Mouse (Mus musculus): Measurements from ENCODE around the gene Tbxas1. TPM values are rescaled to one million over a fixed set of nuclear protein-coding genes. Genes with fewer than 3 reads are reported as not detected.

The Tbxas1 gene
- polyA plus RNA-seq, 1 experiment from 2014 or later = 1.7 TPM

GRCm38 (mm10) chr6:38941016-38941415, 65.8 kb downstream of the Tbxas1 start:
- no peak overlapping the region for H3K27ac ChIP-seq (ENCODE audit: low read depth, low read length)
- no peak for ATAC-seq (replicated peaks; ENCODE audit: insufficient number of reproducible peaks, low FRiP score, low TSS enrichment)
- H3K36me3 ChIP-seq (ENCODE audit: control insufficient read depth, insufficient read depth, low read length) = no peaks in the 10 kb centered on the region
- H3K9ac ChIP-seq (ENCODE audit: low read depth, low read length) = no peak overlapping the region
- H3K4me2 ChIP-seq = no peak overlapping the region
- no peaks in the 10 kb centered on the region for H3K27me3 ChIP-seq (ENCODE audit: control insufficient read depth, insufficient read depth, low read length)
- WGBS (ENCODE audit: insufficient replicate concordance) = 86% methylated on average over 1 of the region's 1 CpGs
- peaks cover 18% of the 10 kb centered on the region for H3K4me1 ChIP-seq (ENCODE audit: control insufficient read depth, insufficient read depth, low read length)
- no peak overlapping the region for H3K4me3 ChIP-seq (ENCODE audit: low read depth, low read length)
- no peaks in the 10 kb centered on the region for H3K9me3 ChIP-seq (replicated peaks; ENCODE audit: control insufficient read depth, low read length)

GRCm38 (mm10) chr6:38942771-38943170, 67.6 kb downstream of the Tbxas1 start:
- Histone ChIP-seq H3K4me1 (ENCODE audit: control insufficient read depth, insufficient read depth, low read length) (peaks cover 18% of the 10 kb centered on the region), H3K9ac (ENCODE audit: low read depth, low read length) (no peak overlapping the region), H3K36me3 (ENCODE audit: control insufficient read depth, insufficient read depth, low read length) (no peaks in the 10 kb centered on the region), H3K9me3 (replicated peaks; ENCODE audit: control insufficient read depth, low read length) (no peaks in the 10 kb centered on the region), H3K4me2 (no peak overlapping the region), H3K4me3 (ENCODE audit: low read depth, low read length) (no peak overlapping the region), H3K27me3 (ENCODE audit: control insufficient read depth, insufficient read depth, low read length) (no peaks in the 10 kb centered on the region), H3K27ac (ENCODE audit: low read depth, low read length) (no peak overlapping the region)
- no peak for ATAC-seq (replicated peaks; ENCODE audit: insufficient number of reproducible peaks, low FRiP score, low TSS enrichment)
- 78% methylated on average over 3 of the region's 3 CpGs for WGBS (ENCODE audit: insufficient replicate concordance)

GRCm38 (mm10) chr6:38944392-38944791, 69.2 kb downstream of the Tbxas1 start:
- Histone ChIP-seq H3K9me3 (replicated peaks; ENCODE audit: control insufficient read depth, low read length) (no peaks in the 10 kb centered on the region), H3K27me3 (ENCODE audit: control insufficient read depth, insufficient read depth, low read length) (no peaks in the 10 kb centered on the region), H3K27ac (ENCODE audit: low read depth, low read length) (no peak overlapping the region), H3K4me1 (ENCODE audit: control insufficient read depth, insufficient read depth, low read length) (peaks cover 11% of the 10 kb centered on the region; the same call in 1 of the 2 replicates), H3K4me3 (ENCODE audit: low read depth, low read length) (no peak overlapping the region), H3K36me3 (ENCODE audit: control insufficient read depth, insufficient read depth, low read length) (no peaks in the 10 kb centered on the region), H3K9ac (ENCODE audit: low read depth, low read length) (no peak overlapping the region), H3K4me2 (no peak overlapping the region)
- no peak for ATAC-seq (replicated peaks; ENCODE audit: insufficient number of reproducible peaks, low FRiP score, low TSS enrichment)
- WGBS (ENCODE audit: insufficient replicate concordance) = 89% methylated on average over 8 of the region's 8 CpGs

- no peak overlapping the region for H3K4me3 ChIP-seq (ENCODE audit: low read depth, low read length)
- no peak for ATAC-seq (replicated peaks; ENCODE audit: insufficient number of reproducible peaks, low FRiP score, low TSS enrichment)
- H3K9ac ChIP-seq (ENCODE audit: low read depth, low read length) = no peak overlapping the region
- H3K4me1 ChIP-seq (ENCODE audit: control insufficient read depth, insufficient read depth, low read length) = peaks cover 15% of the 10 kb centered on the region; the same call in 1 of the 2 replicates
- no peaks in the 10 kb centered on the region for H3K27me3 ChIP-seq (ENCODE audit: control insufficient read depth, insufficient read depth, low read length)
- WGBS (ENCODE audit: insufficient replicate concordance) = 88% methylated on average over 7 of the region's 7 CpGs
- no peaks in the 10 kb centered on the region for H3K36me3 ChIP-seq (ENCODE audit: control insufficient read depth, insufficient read depth, low read length)
- no peak overlapping the region for H3K4me2 ChIP-seq
- no peak overlapping the region for H3K27ac ChIP-seq (ENCODE audit: low read depth, low read length)
- no peaks in the 10 kb centered on the region for H3K9me3 ChIP-seq (replicated peaks; ENCODE audit: control insufficient read depth, low read length)
Measured at GRCm38 (mm10) chr6:38944826-38945225, 69.6 kb downstream of the Tbxas1 start.

- no peak for ATAC-seq (replicated peaks; ENCODE audit: insufficient number of reproducible peaks, low FRiP score, low TSS enrichment)
- Histone ChIP-seq H3K4me2 (no peak overlapping the region), H3K27me3 (ENCODE audit: control insufficient read depth, insufficient read depth, low read length) (no peaks in the 10 kb centered on the region), H3K4me1 (ENCODE audit: control insufficient read depth, insufficient read depth, low read length) (peaks cover 21% of the 10 kb centered on the region; the same call in 1 of the 2 replicates), H3K4me3 (ENCODE audit: low read depth, low read length) (no peak overlapping the region), H3K27ac (ENCODE audit: low read depth, low read length) (no peak overlapping the region), H3K36me3 (ENCODE audit: control insufficient read depth, insufficient read depth, low read length) (no peaks in the 10 kb centered on the region), H3K9me3 (replicated peaks; ENCODE audit: control insufficient read depth, low read length) (no peaks in the 10 kb centered on the region), H3K9ac (ENCODE audit: low read depth, low read length) (no peak overlapping the region)
- WGBS (ENCODE audit: insufficient replicate concordance) = 83% methylated on average over 3 of the region's 3 CpGs
Measured at GRCm38 (mm10) chr6:38945681-38946080, 70.5 kb downstream of the Tbxas1 start.

GRCm38 (mm10) chr6:38947282-38947681, 72.1 kb downstream of the Tbxas1 start:
- Histone ChIP-seq H3K27ac (ENCODE audit: low read depth, low read length) (no peak overlapping the region), H3K9me3 (replicated peaks; ENCODE audit: control insufficient read depth, low read length) (no peaks in the 10 kb centered on the region), H3K4me3 (ENCODE audit: low read depth, low read length) (no peak overlapping the region), H3K4me2 (no peak overlapping the region), H3K4me1 (ENCODE audit: control insufficient read depth, insufficient read depth, low read length) (peaks cover 14% of the 10 kb centered on the region; the same call in 1 of the 2 replicates), H3K27me3 (ENCODE audit: control insufficient read depth, insufficient read depth, low read length) (no peaks in the 10 kb centered on the region), H3K9ac (ENCODE audit: low read depth, low read length) (no peak overlapping the region), H3K36me3 (ENCODE audit: control insufficient read depth, insufficient read depth, low read length) (no peaks in the 10 kb centered on the region)
- ATAC-seq (replicated peaks; ENCODE audit: insufficient number of reproducible peaks, low FRiP score, low TSS enrichment) = no peak
- WGBS (ENCODE audit: insufficient replicate concordance) = 84% methylated on average over 4 of the region's 4 CpGs

GRCm38 (mm10) chr6:38949683-38950161, 74.5 kb downstream of the Tbxas1 start:
- ATAC-seq (replicated peaks; ENCODE audit: insufficient number of reproducible peaks, low FRiP score, low TSS enrichment) = no peak
- peak overlapping the region; percentile 62 for H3K27ac ChIP-seq (ENCODE audit: low read depth, low read length)
- no peak overlapping the region; the same call in 1 of the 2 replicates for H3K4me2 ChIP-seq
- H3K4me1 ChIP-seq (ENCODE audit: control insufficient read depth, insufficient read depth, low read length) = peaks cover 14% of the 10 kb centered on the region; the same call in 1 of the 2 replicates
- H3K36me3 ChIP-seq (ENCODE audit: control insufficient read depth, insufficient read depth, low read length) = no peaks in the 10 kb centered on the region
- 13% methylated on average over 5 of the region's 5 CpGs for WGBS (ENCODE audit: insufficient replicate concordance)
- no peaks in the 10 kb centered on the region for H3K27me3 ChIP-seq (ENCODE audit: control insufficient read depth, insufficient read depth, low read length)
- H3K9me3 ChIP-seq (replicated peaks; ENCODE audit: control insufficient read depth, low read length) = no peaks in the 10 kb centered on the region
- H3K9ac ChIP-seq (ENCODE audit: low read depth, low read length) = 0 out of 2 replicates have a peak overlapping the region, but pooled peaks have one; percentile 6
- no peak overlapping the region for H3K4me3 ChIP-seq (ENCODE audit: low read depth, low read length)

GRCm38 (mm10) chr6:38950341-38950740, 75.1 kb downstream of the Tbxas1 start:
- no peak for ATAC-seq (replicated peaks; ENCODE audit: insufficient number of reproducible peaks, low FRiP score, low TSS enrichment)
- H3K4me3 ChIP-seq (ENCODE audit: low read depth, low read length) = no peak overlapping the region
- H3K4me1 ChIP-seq (ENCODE audit: control insufficient read depth, insufficient read depth, low read length) = peaks cover 14% of the 10 kb centered on the region; the same call in 1 of the 2 replicates
- no peaks in the 10 kb centered on the region for H3K9me3 ChIP-seq (replicated peaks; ENCODE audit: control insufficient read depth, low read length)
- H3K27ac ChIP-seq (ENCODE audit: low read depth, low read length) = peak overlapping the region; percentile 62
- no peak overlapping the region for H3K4me2 ChIP-seq
- no peak overlapping the region for H3K9ac ChIP-seq (ENCODE audit: low read depth, low read length)
- WGBS (ENCODE audit: insufficient replicate concordance) = 33% methylated on average over 4 of the region's 4 CpGs
- no peaks in the 10 kb centered on the region for H3K36me3 ChIP-seq (ENCODE audit: control insufficient read depth, insufficient read depth, low read length)
- H3K27me3 ChIP-seq (ENCODE audit: control insufficient read depth, insufficient read depth, low read length) = no peaks in the 10 kb centered on the region

GRCm38 (mm10) chr6:38950838-38951237, 75.6 kb downstream of the Tbxas1 start:
- no peak overlapping the region for H3K9ac ChIP-seq (ENCODE audit: low read depth, low read length)
- peaks cover 14% of the 10 kb centered on the region; the same call in 1 of the 2 replicates for H3K4me1 ChIP-seq (ENCODE audit: control insufficient read depth, insufficient read depth, low read length)
- no peak overlapping the region for H3K4me3 ChIP-seq (ENCODE audit: low read depth, low read length)
- ATAC-seq (replicated peaks; ENCODE audit: insufficient number of reproducible peaks, low FRiP score, low TSS enrichment) = no peak
- H3K36me3 ChIP-seq (ENCODE audit: control insufficient read depth, insufficient read depth, low read length) = no peaks in the 10 kb centered on the region
- no peaks in the 10 kb centered on the region for H3K27me3 ChIP-seq (ENCODE audit: control insufficient read depth, insufficient read depth, low read length)
- H3K27ac ChIP-seq (ENCODE audit: low read depth, low read length) = no peak overlapping the region
- H3K9me3 ChIP-seq (replicated peaks; ENCODE audit: control insufficient read depth, low read length) = no peaks in the 10 kb centered on the region
- 62% methylated on average over 3 of the region's 3 CpGs for WGBS (ENCODE audit: insufficient replicate concordance)
- no peak overlapping the region for H3K4me2 ChIP-seq

All from heart, embryonic 11.5 days (tissue).